Mouse (Mus musculus): ENCODE data around the gene Ppp4r4. TPM values are rescaled to one million over a fixed set of nuclear protein-coding genes. Genes with fewer than 3 reads are reported as not detected.
A peak's percentile ranks its signal among the peaks of the same experiment; 100 is the strongest.
"Not testable (repeated sequence)": the region's sequence is repeated elsewhere in the genome, so short reads cannot be mapped to it uniquely, and the experiment has no call there.

Gene Ppp4r4
- polyA plus RNA-seq, 1 experiment, result 0.99 TPM

DNA sequence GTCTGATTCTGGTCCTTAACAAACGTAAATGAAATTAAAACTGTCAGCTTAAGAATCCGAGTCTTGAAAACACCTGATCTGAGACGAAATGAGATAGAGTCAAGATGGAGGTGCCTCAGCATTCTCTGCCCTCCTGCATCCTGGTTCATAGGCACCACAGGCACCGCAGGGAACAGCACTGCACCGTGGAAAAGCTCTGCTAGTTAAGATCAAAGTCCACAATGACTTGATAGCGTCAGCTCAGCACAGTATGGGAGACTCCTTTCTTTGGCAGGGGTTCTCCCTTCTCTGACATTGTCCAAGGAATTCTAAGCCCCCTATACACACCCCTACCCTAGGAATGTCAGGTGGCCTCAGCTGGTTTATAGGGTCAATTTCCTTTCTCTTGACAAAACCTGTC, 37.6 kb downstream of the Ppp4r4 start:
- H3K27me3 ChIP-seq (replicated peaks; ENCODE audit: control insufficient read depth, insufficient read depth, low read length), result no peaks in the 10 kb centered on the region
- WGBS, result 49% methylated on average over 6 of the region's 6 CpGs
- no peak overlapping the region for H3K27ac ChIP-seq (ENCODE audit: insufficient read depth, low read depth, low read length)
- TF ChIP-seq POLR2A (IDR thresholded peaks at IDR 0.05; ENCODE audit: low read depth, low read length) (no peak), CTCF (conservative IDR thresholded peaks at IDR 0.05; ENCODE audit: insufficient read depth, insufficient read length, low read depth, low read length) (no peak)
- no peaks in the 10 kb centered on the region for H3K36me3 ChIP-seq (ENCODE audit: control insufficient read depth, insufficient read depth, low read length)
- H3K4me3 ChIP-seq (ENCODE audit: insufficient read depth, low read depth, low read length), result no peak overlapping the region
- peak; percentile 24 for DNase-seq
- H3K4me1 ChIP-seq (ENCODE audit: control insufficient read depth, insufficient read depth, low read length), result peaks cover 6% of the 10 kb centered on the region; the same call in 1 of the 2 replicates

DNA sequence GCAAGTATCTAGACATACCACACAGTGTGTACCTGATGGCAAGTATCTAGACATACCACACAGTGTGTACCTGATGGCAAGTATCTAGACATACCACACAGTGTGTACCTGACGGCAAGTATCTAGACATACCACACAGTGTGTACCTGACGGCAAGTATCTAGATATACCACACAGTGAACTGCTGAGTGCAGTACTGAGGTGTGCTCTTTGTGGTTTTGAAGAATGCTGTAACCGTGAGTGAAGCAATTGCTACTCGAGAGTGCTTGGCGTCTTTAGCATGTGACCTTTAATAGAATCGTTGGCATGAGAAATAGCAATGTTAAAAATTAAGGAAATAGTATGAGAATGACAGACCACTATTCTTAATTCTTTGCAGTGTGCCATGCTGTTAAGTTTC, 46.1 kb downstream of the Ppp4r4 start:
- DNase-seq; H3K27me3 ChIP-seq (replicated peaks; ENCODE audit: control insufficient read depth, insufficient read depth, low read length); H3K27ac ChIP-seq (ENCODE audit: insufficient read depth, low read depth, low read length); H3K4me1 ChIP-seq (ENCODE audit: control insufficient read depth, insufficient read depth, low read length); H3K4me3 ChIP-seq (ENCODE audit: insufficient read depth, low read depth, low read length); H3K36me3 ChIP-seq (ENCODE audit: control insufficient read depth, insufficient read depth, low read length): not testable (repeated sequence)
- WGBS, result 86% methylated on average over 6 of the region's 6 CpGs

DNA sequence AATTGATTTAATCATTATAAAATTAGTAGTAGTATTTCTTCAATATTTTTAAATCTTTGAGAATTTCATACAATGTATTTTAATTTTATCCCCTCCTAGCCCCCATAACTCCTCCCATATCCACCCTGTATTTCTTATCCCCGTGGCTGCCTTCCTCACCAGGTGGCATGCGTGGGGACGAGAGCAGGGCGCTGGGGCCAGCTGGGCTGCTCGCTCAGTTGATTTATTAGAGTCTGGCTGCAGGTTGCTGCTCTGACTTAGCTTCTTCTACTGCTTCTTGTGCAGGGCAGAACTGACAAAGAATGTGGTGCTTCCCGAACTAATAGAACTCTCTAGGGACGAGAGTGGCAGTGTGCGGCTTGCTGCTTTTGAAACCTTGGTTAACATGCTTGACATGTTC, 51.7 kb downstream of the Ppp4r4 start:
- DNase-seq, result no peak
- H3K4me3 ChIP-seq (ENCODE audit: insufficient read depth, low read depth, low read length), result no peak overlapping the region
- H3K36me3 ChIP-seq (ENCODE audit: control insufficient read depth, insufficient read depth, low read length), result no peaks in the 10 kb centered on the region
- TF ChIP-seq CTCF (conservative IDR thresholded peaks at IDR 0.05; ENCODE audit: insufficient read depth, insufficient read length, low read depth, low read length) (no peak), POLR2A (IDR thresholded peaks at IDR 0.05; ENCODE audit: low read depth, low read length) (no peak)
- 62% methylated on average over 8 of the region's 8 CpGs for WGBS
- no peak overlapping the region for H3K27ac ChIP-seq (ENCODE audit: insufficient read depth, low read depth, low read length)
- no peaks in the 10 kb centered on the region for H3K4me1 ChIP-seq (ENCODE audit: control insufficient read depth, insufficient read depth, low read length)
- H3K27me3 ChIP-seq (replicated peaks; ENCODE audit: control insufficient read depth, insufficient read depth, low read length), result no peaks in the 10 kb centered on the region

DNA sequence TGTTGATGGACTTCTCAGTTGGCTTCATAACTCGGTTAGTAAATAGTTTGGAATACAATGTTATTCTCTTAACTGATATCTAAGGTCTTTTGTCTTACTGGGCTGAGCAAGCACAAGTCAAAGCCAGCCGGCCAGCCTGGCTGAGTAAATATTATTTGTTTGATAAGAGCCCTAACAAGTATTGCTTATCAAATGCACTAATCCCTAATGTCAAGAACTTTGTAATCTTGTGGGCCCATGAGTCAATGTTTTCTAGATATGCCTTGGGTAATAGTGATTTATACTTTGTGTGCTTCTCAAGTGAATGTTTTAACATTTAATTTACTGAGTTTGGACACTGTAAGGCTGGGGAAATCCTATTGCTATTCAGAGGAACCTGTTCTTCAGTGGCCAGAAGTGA, 66.3 kb downstream of the Ppp4r4 start:
- Histone ChIP-seq H3K36me3 (ENCODE audit: control insufficient read depth, insufficient read depth, low read length) (no peaks in the 10 kb centered on the region), H3K4me3 (ENCODE audit: insufficient read depth, low read depth, low read length) (no peak overlapping the region), H3K27ac (ENCODE audit: insufficient read depth, low read depth, low read length) (no peak overlapping the region), H3K4me1 (ENCODE audit: control insufficient read depth, insufficient read depth, low read length) (no peaks in the 10 kb centered on the region), H3K27me3 (replicated peaks; ENCODE audit: control insufficient read depth, insufficient read depth, low read length) (no peaks in the 10 kb centered on the region)
- no peak for DNase-seq
- 75% methylated on average over 2 of the region's 2 CpGs for WGBS
- TF ChIP-seq CTCF (conservative IDR thresholded peaks at IDR 0.05; ENCODE audit: insufficient read depth, insufficient read length, low read depth, low read length) (no peak), POLR2A (IDR thresholded peaks at IDR 0.05; ENCODE audit: low read depth, low read length) (no peak)

DNA sequence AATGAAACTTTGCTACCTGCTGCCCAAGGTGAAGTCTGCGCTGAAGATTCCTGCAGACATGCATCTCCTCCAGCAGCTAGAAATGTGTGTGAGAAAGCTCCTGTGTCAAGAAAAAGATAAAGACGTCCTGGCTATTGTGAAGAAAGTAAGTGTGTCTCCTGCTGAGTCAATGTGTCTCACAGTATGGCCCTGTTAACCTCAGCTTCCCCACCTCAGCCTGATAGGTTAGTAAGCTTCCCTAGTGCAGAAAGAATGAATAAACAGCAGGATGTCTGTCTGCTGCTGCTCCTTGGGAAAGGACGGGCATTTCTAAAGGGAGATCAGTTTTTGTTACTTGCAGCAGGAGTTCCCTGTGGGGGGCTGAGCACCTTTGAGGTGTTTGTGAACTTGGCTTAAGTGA, 68.3 kb downstream of the Ppp4r4 start:
- Histone ChIP-seq H3K4me1 (ENCODE audit: control insufficient read depth, insufficient read depth, low read length) (no peaks in the 10 kb centered on the region), H3K27ac (ENCODE audit: insufficient read depth, low read depth, low read length) (no peak overlapping the region), H3K27me3 (replicated peaks; ENCODE audit: control insufficient read depth, insufficient read depth, low read length) (no peaks in the 10 kb centered on the region), H3K36me3 (ENCODE audit: control insufficient read depth, insufficient read depth, low read length) (no peaks in the 10 kb centered on the region), H3K4me3 (ENCODE audit: insufficient read depth, low read depth, low read length) (no peak overlapping the region)
- DNase-seq, result no peak
- TF ChIP-seq CTCF (conservative IDR thresholded peaks at IDR 0.05; ENCODE audit: insufficient read depth, insufficient read length, low read depth, low read length) (no peak), POLR2A (IDR thresholded peaks at IDR 0.05; ENCODE audit: low read depth, low read length) (no peak)
- 64% methylated on average over 3 of the region's 3 CpGs for WGBS

DNA sequence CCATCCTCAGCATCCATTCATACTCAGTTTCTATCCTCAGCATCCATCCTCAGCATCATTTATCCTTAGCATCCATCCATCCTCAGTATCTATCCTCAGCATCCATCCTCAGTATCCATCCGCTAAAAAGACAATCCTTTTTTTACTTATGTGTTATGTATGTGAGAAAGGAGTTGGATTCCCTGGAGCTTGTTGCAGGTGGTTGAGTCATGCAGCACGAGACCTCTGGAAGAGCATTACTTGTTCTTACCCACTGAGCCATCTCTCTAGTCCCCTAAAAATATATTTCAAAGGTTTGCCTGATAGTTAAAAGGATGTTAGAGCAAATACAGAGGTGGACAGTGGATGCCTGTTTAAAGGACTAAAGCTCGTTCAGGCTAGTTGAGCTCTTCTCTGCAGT, 69.8 kb downstream of the Ppp4r4 start:
- Histone ChIP-seq H3K4me3 (ENCODE audit: insufficient read depth, low read depth, low read length) (no peak overlapping the region), H3K27ac (ENCODE audit: insufficient read depth, low read depth, low read length) (no peak overlapping the region), H3K27me3 (replicated peaks; ENCODE audit: control insufficient read depth, insufficient read depth, low read length) (no peaks in the 10 kb centered on the region), H3K4me1 (ENCODE audit: control insufficient read depth, insufficient read depth, low read length) (no peaks in the 10 kb centered on the region), H3K36me3 (ENCODE audit: control insufficient read depth, insufficient read depth, low read length) (no peaks in the 10 kb centered on the region)
- 84% methylated on average over 3 of the region's 3 CpGs for WGBS
- TF ChIP-seq POLR2A (IDR thresholded peaks at IDR 0.05; ENCODE audit: low read depth, low read length), result no peak
- TF ChIP-seq CTCF (conservative IDR thresholded peaks at IDR 0.05; ENCODE audit: insufficient read depth, insufficient read length, low read depth, low read length), result no peak
- DNase-seq, result no peak

DNA sequence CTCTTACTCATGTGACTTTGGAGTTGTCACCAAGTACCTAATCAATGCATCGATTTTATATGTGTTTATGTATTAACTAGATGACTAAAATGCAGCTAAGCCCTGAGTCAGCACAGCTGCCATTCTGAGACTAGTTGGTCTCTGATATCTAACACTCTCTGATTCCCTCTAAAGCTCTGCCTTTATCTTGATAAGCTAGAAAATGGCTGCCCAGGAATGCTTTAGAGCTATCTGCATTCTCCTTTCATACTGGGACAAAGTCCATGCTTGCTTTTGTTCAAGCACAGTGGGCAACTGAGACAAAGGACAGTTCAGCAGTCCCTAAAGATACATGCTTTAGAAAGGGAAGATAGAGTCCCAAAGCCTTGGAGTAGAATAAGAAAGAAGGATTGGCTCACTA, 83.1 kb downstream of the Ppp4r4 start:
- DNase-seq, result no peak
- Histone ChIP-seq H3K27ac (ENCODE audit: insufficient read depth, low read depth, low read length) (no peak overlapping the region), H3K36me3 (ENCODE audit: control insufficient read depth, insufficient read depth, low read length) (no peaks in the 10 kb centered on the region), H3K27me3 (replicated peaks; ENCODE audit: control insufficient read depth, insufficient read depth, low read length) (no peaks in the 10 kb centered on the region), H3K4me1 (ENCODE audit: control insufficient read depth, insufficient read depth, low read length) (no peaks in the 10 kb centered on the region), H3K4me3 (ENCODE audit: insufficient read depth, low read depth, low read length) (no peak overlapping the region)
- TF ChIP-seq CTCF (conservative IDR thresholded peaks at IDR 0.05; ENCODE audit: insufficient read depth, insufficient read length, low read depth, low read length) (no peak), POLR2A (IDR thresholded peaks at IDR 0.05; ENCODE audit: low read depth, low read length) (no peak)
- 86% methylated on average over 1 of the region's 1 CpGs for WGBS

DNA sequence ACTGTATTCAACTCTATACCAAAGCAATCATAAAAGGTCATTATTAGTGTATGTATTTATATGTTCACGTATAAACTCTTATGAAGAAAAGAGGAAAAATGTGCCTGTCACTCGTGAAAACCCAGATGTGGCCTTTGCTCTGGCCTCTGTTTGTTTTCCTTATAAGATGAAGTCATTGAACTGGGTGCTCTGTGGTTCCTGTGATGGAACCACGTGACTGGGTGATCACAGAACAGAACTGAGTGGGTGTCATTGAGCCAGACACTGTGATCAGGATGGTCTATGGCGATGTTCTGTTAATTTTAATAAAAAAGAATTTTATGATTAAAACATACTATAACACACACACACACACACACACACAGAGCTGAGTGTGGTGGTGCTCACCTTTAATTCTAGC, 83.7 kb downstream of the Ppp4r4 start:
- Histone ChIP-seq H3K36me3 (ENCODE audit: control insufficient read depth, insufficient read depth, low read length) (no peaks in the 10 kb centered on the region), H3K27ac (ENCODE audit: insufficient read depth, low read depth, low read length) (no peak overlapping the region), H3K4me1 (ENCODE audit: control insufficient read depth, insufficient read depth, low read length) (no peaks in the 10 kb centered on the region), H3K4me3 (ENCODE audit: insufficient read depth, low read depth, low read length) (no peak overlapping the region), H3K27me3 (replicated peaks; ENCODE audit: control insufficient read depth, insufficient read depth, low read length) (no peaks in the 10 kb centered on the region)
- TF ChIP-seq POLR2A (IDR thresholded peaks at IDR 0.05; ENCODE audit: low read depth, low read length) (no peak), CTCF (conservative IDR thresholded peaks at IDR 0.05; ENCODE audit: insufficient read depth, insufficient read length, low read depth, low read length) (no peak)
- WGBS, result 77% methylated on average over 4 of the region's 4 CpGs
- no peak for DNase-seq
